Mouse (Mus musculus) lung, postnatal 36 days (tissue): ENCODE measurements around the gene Rassf1.
A peak's percentile ranks its signal among the peaks of the same experiment; 100 is the strongest.
"Not testable (repeated sequence)": the region's sequence is repeated elsewhere in the genome, so short reads cannot be mapped to it uniquely, and the experiment has no call there.

Experiments used
- DNase-seq: peaks from one replicate; pipeline ENCODE4 v3.0.0; 2022; ENCODE audit warnings: mixed read lengths

Gene Rassf1

GRCm38 (mm10) chr9:107563029-107563581 is 11.8 kb downstream of the Rassf1 start, which contains the start of gene Tusc2:
Gene Tusc2 (plus strand): TSS chr9:107563255.
- peak; percentile 98 for DNase-seq

- not testable (repeated sequence) for DNase-seq
Observed at GRCm38 (mm10) chr9:107565556-107565955, 14.2 kb downstream of the Rassf1 start.

GRCm38 (mm10) chr9:107566041-107566709 is 14.8 kb downstream of the Rassf1 start:
- DNase-seq, result peak; percentile 97

GRCm38 (mm10) chr9:107566855-107567254 is 15.5 kb downstream of the Rassf1 start:
- DNase-seq, result peak; percentile 88

GRCm38 (mm10) chr9:107567702-107568319 is 16.5 kb downstream of the Rassf1 start, which contains the start of gene Hyal2:
Gene Hyal2 (plus strand): TSS chr9:107567945.
- peak; percentile 78 for DNase-seq

- DNase-seq, result peak; percentile 93
Observed at GRCm38 (mm10) chr9:107568331-107569261, 17.2 kb downstream of the Rassf1 start.

GRCm38 (mm10) chr9:107569270-107569669 is 17.9 kb downstream of the Rassf1 start:
- no peak for DNase-seq

- DNase-seq, result no peak
Observed at GRCm38 (mm10) chr9:107570016-107570415, 18.7 kb downstream of the Rassf1 start.

- no peak for DNase-seq
Observed at GRCm38 (mm10) chr9:107570845-107571244, 19.5 kb downstream of the Rassf1 start.

- DNase-seq, result peak; percentile 71
Observed at GRCm38 (mm10) chr9:107571534-107572326, 20.4 kb downstream of the Rassf1 start.

- no peak for DNase-seq
Observed at GRCm38 (mm10) chr9:107572327-107572662, 20.9 kb downstream of the Rassf1 start.

GRCm38 (mm10) chr9:107573774-107574173 is 22.4 kb downstream of the Rassf1 start:
- not testable (repeated sequence) for DNase-seq

- no peak for DNase-seq
Observed at GRCm38 (mm10) chr9:107575579-107576356, 24.4 kb downstream of the Rassf1 start.

GRCm38 (mm10) chr9:107576357-107577107 is 25.2 kb downstream of the Rassf1 start, which contains the start of gene Hyal1:
Gene Hyal1 (plus strand): TSS chr9:107576927.
- peak; percentile 91 for DNase-seq

GRCm38 (mm10) chr9:107577871-107578270 is 26.5 kb downstream of the Rassf1 start:
- DNase-seq, result no peak

GRCm38 (mm10) chr9:107578587-107578986 is 27.2 kb downstream of the Rassf1 start, which contains the start of gene Naa80:
Gene Naa80 (plus strand): TSS chr9:107578887.
- no peak for DNase-seq

GRCm38 (mm10) chr9:107579023-107579900 is 27.9 kb downstream of the Rassf1 start:
- DNase-seq, result no peak

GRCm38 (mm10) chr9:107580501-107581317 is 29.4 kb downstream of the Rassf1 start, which contains the start of gene Hyal3:
Gene Hyal3 (plus strand): TSS chr9:107580818.
- peak; percentile 97 for DNase-seq
